Mouse (Mus musculus): Measurements from ENCODE around the gene Olfr67.

DNA sequence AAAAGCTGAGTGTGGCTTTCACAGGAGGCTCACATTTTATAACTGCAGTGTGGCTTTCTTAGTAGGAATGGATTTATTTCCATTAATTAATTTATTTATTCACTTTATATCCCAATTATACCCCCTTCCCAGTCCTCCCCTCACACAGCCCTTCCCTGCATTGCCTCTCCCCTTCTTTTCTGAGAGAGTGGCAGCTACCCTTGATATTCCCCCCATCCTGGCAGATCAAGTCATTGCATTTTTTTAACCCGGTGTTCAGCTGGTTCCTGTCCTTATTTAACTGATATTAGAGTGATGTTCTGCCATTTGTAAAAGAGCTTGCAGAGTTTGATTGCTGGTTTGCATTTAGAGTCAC is 18.2 kb upstream of the Olfr67 start:
- no peak for TF ChIP-seq CTCF (IDR thresholded peaks at IDR 0.05; ENCODE audit: extremely low read depth, insufficient read depth, insufficient read length, insufficient replicate concordance)
- no peak for TF ChIP-seq POLR2A (IDR thresholded peaks at IDR 0.05; ENCODE audit: low read depth, low read length)

Data from spleen, adult 2 months (tissue).